Mouse (Mus musculus) kidney, adult 2 months (tissue): ENCODE data around the gene Scap. TPM values are rescaled to one million over a fixed set of nuclear protein-coding genes. Genes with fewer than 3 reads are reported as not detected.
"Not testable (repeated sequence)": the region's sequence is repeated elsewhere in the genome, so short reads cannot be mapped to it uniquely, and the experiment has no call there.

Experiments
- DNase-seq: peaks from one replicate; pipeline ENCODE4 v3.0.0; 2021
- H3K27ac ChIP-seq: fragments of 200-500 bp; 2 replicates; pipeline ENCODE4 v1.5.1; 2012; ENCODE audit warnings: low read depth, low read length, control low read depth, inconsistent platforms; ENCODE audit not compliant: insufficient read depth
- H3K27me3 ChIP-seq: fragments of 200-500 bp; replicated peaks from 2 replicates; pipeline ENCODE4 v1.6.1; 2012; ENCODE audit warnings: mild to moderate bottlenecking, moderate library complexity, low read length, inconsistent platforms; ENCODE audit not compliant: control insufficient read depth, insufficient read depth
- H3K36me3 ChIP-seq: fragments of 200-500 bp; 2 replicates; pipeline ENCODE4 v1.6.1; 2012; ENCODE audit warnings: mild to moderate bottlenecking, moderate library complexity, low read length, inconsistent platforms; ENCODE audit not compliant: control insufficient read depth, insufficient read depth
- H3K4me1 ChIP-seq: fragments of 200-500 bp; 2 replicates; pipeline ENCODE4 v1.6.1; 2011; ENCODE audit warnings: low read length; ENCODE audit not compliant: control insufficient read depth, insufficient read depth
- H3K4me3 ChIP-seq: fragments of 200-500 bp; 2 replicates; pipeline ENCODE4 v1.5.1; 2011; ENCODE audit warnings: mild to moderate bottlenecking, low read depth, low read length, control low read depth; ENCODE audit not compliant: insufficient read depth
- CTCF ChIP-seq: fragments of 200-500 bp; conservative IDR thresholded peaks from 2 replicates; pipeline ENCODE4 v1.5.1; 2011; ENCODE audit warnings: low read depth, mild to moderate bottlenecking, control low read depth, low read length, moderate library complexity, mixed read lengths; ENCODE audit not compliant: insufficient read depth, insufficient read length
- POLR2A ChIP-seq: fragments of 200-500 bp; IDR thresholded peaks from one replicate; pipeline ENCODE4 v1.6.1; 2011; ENCODE audit warnings: low read depth, low read length, control low read depth
- WGBS: fragments of 180-500 bp; shearing (Covaris S2); methylation state at CpG from one replicate; pipeline ENCODE4 v1.1.7; 2018; 5-methylcytosine and 5-hydroxymethylcytosine counted together
- polyA plus RNA-seq: library from polyadenylated mRNA; depleted of rRNA; stranded (reverse); fragments of >200 nt; gene quantifications from 2 replicates; pipeline ENCODE4 v1.2.3, GENCODE M21; 2012

Gene Scap
- polyA plus RNA-seq, 1 experiment = 44.8 TPM

- WGBS = 55% methylated on average over 6 of the region's 6 CpGs
- Histone ChIP-seq H3K36me3 (no peaks in the 10 kb centered on the region), H3K27ac (no peak overlapping the region), H3K4me1 (peaks cover 10% of the 10 kb centered on the region; the same call in 1 of the 2 replicates), H3K27me3 (no peaks in the 10 kb centered on the region), H3K4me3 (no peak overlapping the region)
- no peak for DNase-seq
- TF ChIP-seq CTCF (no peak), POLR2A (no peak)
These were observed 2.7 kb upstream of the Scap start for GRCm38 (mm10) chr9:110330341-110330740.

GRCm38 (mm10) chr9:110330913-110331312 is 2.2 kb upstream of the Scap start:
- H3K27ac ChIP-seq, DNase-seq: not testable (repeated sequence)
- 93% methylated on average over 5 of the region's 5 CpGs for WGBS

GRCm38 (mm10) chr9:110333896-110334259 is 790 bp downstream of the Scap start:
- TF ChIP-seq CTCF (no peak), POLR2A (no peak)
- Histone ChIP-seq H3K27me3 (no peaks in the 10 kb centered on the region), H3K27ac (peak overlapping the region; percentile 4; the same call in 1 of the 2 replicates), H3K4me1 (peaks cover 10% of the 10 kb centered on the region; the same call in 1 of the 2 replicates), H3K4me3 (peak overlapping the region; percentile 88), H3K36me3 (no peaks in the 10 kb centered on the region)
- WGBS = 7% methylated on average over 12 of the region's 12 CpGs
- DNase-seq = no peak

More at GRCm38 (mm10) chr9:110330913-110331312, 2.2 kb upstream of the Scap start:
- not testable (repeated sequence) for H3K4me3 ChIP-seq, H3K4me1 ChIP-seq, H3K36me3 ChIP-seq, H3K27me3 ChIP-seq

- Histone ChIP-seq H3K36me3 (no peaks in the 10 kb centered on the region), H3K4me3 (no peak overlapping the region), H3K4me1 (peaks cover 10% of the 10 kb centered on the region; the same call in 1 of the 2 replicates), H3K27ac (no peak overlapping the region), H3K27me3 (no peaks in the 10 kb centered on the region)
- no peak for TF ChIP-seq POLR2A
- TF ChIP-seq CTCF = no peak
- WGBS = 56% methylated on average over 8 of the region's 8 CpGs
- no peak for DNase-seq
These were observed 1.8 kb downstream of the Scap start for GRCm38 (mm10) chr9:110334849-110335248.

GRCm38 (mm10) chr9:110340037-110340750 is 7.1 kb downstream of the Scap start:
- H3K4me3 ChIP-seq = no peak overlapping the region
- TF ChIP-seq POLR2A (no peak), CTCF (no peak; the same call in 1 of the 2 replicates)
- peaks cover 6% of the 10 kb centered on the region for H3K4me1 ChIP-seq
- H3K27me3 ChIP-seq = no peaks in the 10 kb centered on the region
- H3K27ac ChIP-seq = no peak overlapping the region
- no peaks in the 10 kb centered on the region; the same call in 1 of the 2 replicates for H3K36me3 ChIP-seq
- DNase-seq = no peak
- WGBS = 80% methylated on average over 5 of the region's 5 CpGs

GRCm38 (mm10) chr9:110342008-110342407 is 8.9 kb downstream of the Scap start:
- Histone ChIP-seq H3K4me1 (peaks cover 6% of the 10 kb centered on the region), H3K36me3 (no peaks in the 10 kb centered on the region; the same call in 1 of the 2 replicates), H3K27ac (no peak overlapping the region), H3K4me3 (no peak overlapping the region), H3K27me3 (no peaks in the 10 kb centered on the region)
- no peak for DNase-seq
- TF ChIP-seq CTCF (no peak), POLR2A (no peak)
- 84% methylated on average over 8 of the region's 8 CpGs for WGBS

- peaks cover 6% of the 10 kb centered on the region for H3K4me1 ChIP-seq
- 50% methylated on average over 6 of the region's 6 CpGs for WGBS
- H3K27ac ChIP-seq = no peak overlapping the region
- H3K27me3 ChIP-seq = no peaks in the 10 kb centered on the region
- no peak for TF ChIP-seq POLR2A
- TF ChIP-seq CTCF = no peak
- H3K36me3 ChIP-seq = no peaks in the 10 kb centered on the region; the same call in 1 of the 2 replicates
- H3K4me3 ChIP-seq = no peak overlapping the region
- DNase-seq = peak; percentile 44
These were observed 10.7 kb downstream of the Scap start for GRCm38 (mm10) chr9:110343805-110344204.
